Mouse (Mus musculus) liver, embryonic 16.5 days (tissue): ENCODE results near the gene Exoc2. TPM values are rescaled to one million over a fixed set of nuclear protein-coding genes. Genes with fewer than 3 reads are reported as not detected.

Source experiments
- ATAC-seq: fragments of 200-750 bp; cut with Nextera tagmentation; 2 replicates; pipeline ENCODE4 v1.8.0; 2017; ENCODE audit warnings: low read depth, mild to moderate bottlenecking, moderate number of reproducible peaks, moderate library complexity
- H3K27ac ChIP-seq: fragments of 300-500 bp; sonication (generic); 2 replicates; pipeline ENCODE4 v1.5.1; 2014; ENCODE audit warnings: mild to moderate bottlenecking, low read length
- H3K27me3 ChIP-seq: fragments of 300-500 bp; sonication (generic); 2 replicates; pipeline ENCODE4 v1.6.1; 2014; ENCODE audit warnings: low read depth, low read length, mixed read lengths; ENCODE audit not compliant: control insufficient read depth, insufficient read depth
- H3K36me3 ChIP-seq: fragments of 300-500 bp; sonication (generic); 2 replicates; pipeline ENCODE4 v1.6.1; 2014; ENCODE audit warnings: mild to moderate bottlenecking; ENCODE audit not compliant: control insufficient read depth, insufficient read depth
- H3K4me1 ChIP-seq: fragments of 300-500 bp; sonication (generic); 2 replicates; pipeline ENCODE4 v1.6.1; 2014; ENCODE audit warnings: low read depth, low read length, mixed read lengths; ENCODE audit not compliant: control insufficient read depth
- H3K4me2 ChIP-seq: fragments of 300-500 bp; sonication (generic); 2 replicates; pipeline ENCODE4 v1.6.1; 2014; ENCODE audit warnings: low read depth, low read length, mixed read lengths
- H3K4me3 ChIP-seq: fragments of 300-500 bp; sonication (generic); 2 replicates; pipeline ENCODE4 v1.5.1; 2014; ENCODE audit warnings: low read depth, mild to moderate bottlenecking, low read length
- H3K9ac ChIP-seq: fragments of 300-500 bp; sonication (generic); 2 replicates; pipeline ENCODE4 v1.6.1; 2014; ENCODE audit warnings: low read depth, low read length
- H3K9me3 ChIP-seq: fragments of 300-500 bp; sonication (generic); replicated peaks from 2 replicates; pipeline ENCODE4 v1.6.1; 2016; ENCODE audit warnings: low read length; ENCODE audit not compliant: control insufficient read depth
- WGBS: fragments of 180-500 bp; shearing (Covaris S2); extraction: QIAGEN DNeasy Blood & Tissue Kit; methylation state at CpG from one replicate; pipeline ENCODE4 v1.1.7; 2014; ENCODE audit not compliant: insufficient replicate concordance; 5-methylcytosine and 5-hydroxymethylcytosine counted together
- polyA plus RNA-seq: library from polyadenylated mRNA; unstranded; fragments of >200 nt; fragmentation: Nextera tagmentation; extraction: Ambion mirVana; gene quantifications from 2 replicates; pipeline ENCODE4 v1.2.1, GENCODE M21; 2015

Gene Exoc2
- polyA plus RNA-seq, 1 experiment from 2014 or later, result 11.7 TPM

DNA sequence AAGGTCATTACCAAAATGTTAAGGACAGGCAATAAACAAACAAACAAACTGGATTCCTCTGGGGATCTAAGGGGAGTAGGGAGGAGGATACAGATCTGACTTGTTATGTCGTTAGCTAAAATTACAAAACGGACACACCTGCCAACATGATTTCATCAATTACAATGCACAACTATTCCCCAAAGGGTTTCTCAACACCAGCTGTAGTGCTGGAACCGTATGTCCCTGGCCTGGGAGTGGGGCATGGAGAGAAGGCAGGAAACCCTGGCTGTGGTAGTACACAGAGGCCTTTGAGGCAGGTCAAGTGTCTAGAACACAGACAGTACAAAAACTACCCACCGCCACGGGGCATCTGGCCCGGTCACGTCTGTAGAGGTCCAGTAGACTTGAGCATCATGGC, 164.7 kb downstream of the Exoc2 start:
- Histone ChIP-seq H3K4me3 (no peak overlapping the region), H3K9me3 (no peaks in the 10 kb centered on the region), H3K27me3 (no peaks in the 10 kb centered on the region), H3K27ac (no peak overlapping the region), H3K4me2 (no peak overlapping the region), H3K36me3 (no peaks in the 10 kb centered on the region), H3K4me1 (no peaks in the 10 kb centered on the region), H3K9ac (no peak overlapping the region)
- ATAC-seq, result no peak
- WGBS, result 71% methylated on average over 7 of the region's 7 CpGs

DNA sequence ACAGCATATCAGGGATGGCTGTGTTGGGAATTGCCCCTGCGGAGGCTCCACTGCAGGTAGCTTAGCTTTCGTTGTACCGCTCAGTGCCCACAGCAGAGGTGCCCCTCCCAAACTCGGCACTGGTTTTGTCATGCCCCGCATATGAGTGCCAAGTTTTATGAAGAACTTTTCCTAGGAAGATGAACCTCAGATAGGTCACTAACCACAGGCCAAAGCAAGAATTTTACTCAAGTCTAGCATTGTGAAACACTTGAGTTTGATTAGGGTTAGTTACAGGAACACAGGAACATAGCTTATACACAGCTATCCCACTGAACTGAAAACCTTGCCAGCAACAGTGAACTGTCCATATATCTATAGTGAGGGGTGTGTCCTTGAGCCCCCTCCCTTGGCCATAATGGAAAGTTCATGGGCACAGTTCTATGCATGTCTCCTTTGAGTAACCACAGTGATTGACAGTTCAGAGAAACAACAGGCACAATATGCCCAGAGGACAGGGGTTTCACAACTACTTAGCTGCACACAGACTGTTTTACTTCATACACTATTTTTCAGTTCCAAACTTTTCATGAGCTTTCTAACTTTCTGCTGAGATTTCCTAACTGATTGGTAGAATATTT, 171.4 kb downstream of the Exoc2 start:
- WGBS, result 81% methylated on average over 5 of the region's 5 CpGs
- H3K4me2 ChIP-seq, result no peak overlapping the region
- no peak overlapping the region for H3K9ac ChIP-seq
- H3K27me3 ChIP-seq, result no peaks in the 10 kb centered on the region
- H3K4me3 ChIP-seq, result no peak overlapping the region
- no peak overlapping the region for H3K27ac ChIP-seq
- no peaks in the 10 kb centered on the region for H3K36me3 ChIP-seq
- H3K9me3 ChIP-seq, result no peaks in the 10 kb centered on the region
- no peak for ATAC-seq
- no peaks in the 10 kb centered on the region for H3K4me1 ChIP-seq

DNA sequence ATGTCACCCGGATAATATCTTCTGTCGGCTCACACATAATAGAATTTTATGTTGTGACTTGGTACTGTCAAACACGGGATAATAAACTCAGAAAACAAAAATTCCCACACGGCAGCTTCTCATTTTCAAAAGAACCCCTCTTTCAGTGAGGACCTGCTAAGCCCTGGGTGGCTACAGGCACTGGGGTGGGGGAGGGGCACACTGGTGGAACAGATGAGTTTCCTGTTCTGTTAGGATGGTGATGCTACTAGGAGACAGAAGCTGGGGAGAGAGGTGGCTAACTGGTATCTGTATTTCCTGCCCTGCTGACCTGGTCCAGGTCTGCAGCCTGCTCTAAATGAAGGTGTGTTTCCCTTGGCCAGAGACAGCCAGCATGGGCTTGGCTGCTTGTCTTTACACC, 172.0 kb downstream of the Exoc2 start:
- 53% methylated on average over 4 of the region's 4 CpGs for WGBS
- Histone ChIP-seq H3K27me3 (no peaks in the 10 kb centered on the region), H3K27ac (no peak overlapping the region), H3K36me3 (no peaks in the 10 kb centered on the region), H3K9me3 (no peaks in the 10 kb centered on the region), H3K4me2 (no peak overlapping the region), H3K9ac (no peak overlapping the region), H3K4me1 (no peaks in the 10 kb centered on the region), H3K4me3 (no peak overlapping the region)
- ATAC-seq, result no peak

DNA sequence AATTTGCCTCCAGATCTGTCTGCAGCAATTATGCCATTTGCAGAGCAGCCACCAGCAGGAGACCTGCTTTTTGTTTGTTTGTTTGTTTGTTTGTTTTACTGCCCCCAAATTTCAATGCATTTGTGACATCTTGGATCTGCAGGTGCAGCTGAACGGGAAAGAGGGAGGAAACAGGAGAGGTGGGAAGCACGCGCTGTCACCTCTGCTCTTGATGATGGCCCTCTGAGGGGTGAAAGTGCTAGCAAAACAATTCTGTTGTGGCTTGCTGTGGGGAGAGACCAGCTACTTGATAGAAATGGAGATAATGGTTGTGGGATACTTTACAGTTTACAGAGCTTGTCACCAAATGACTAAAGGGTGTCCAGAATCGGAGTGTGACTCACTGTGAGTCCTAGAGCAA, 177.9 kb downstream of the Exoc2 start:
- Histone ChIP-seq H3K4me1 (no peaks in the 10 kb centered on the region), H3K36me3 (no peaks in the 10 kb centered on the region), H3K27me3 (no peaks in the 10 kb centered on the region), H3K4me3 (no peak overlapping the region), H3K9ac (no peak overlapping the region), H3K9me3 (no peaks in the 10 kb centered on the region), H3K27ac (no peak overlapping the region), H3K4me2 (no peak overlapping the region)
- WGBS, result 71% methylated on average over 4 of the region's 4 CpGs
- ATAC-seq, result no peak

DNA sequence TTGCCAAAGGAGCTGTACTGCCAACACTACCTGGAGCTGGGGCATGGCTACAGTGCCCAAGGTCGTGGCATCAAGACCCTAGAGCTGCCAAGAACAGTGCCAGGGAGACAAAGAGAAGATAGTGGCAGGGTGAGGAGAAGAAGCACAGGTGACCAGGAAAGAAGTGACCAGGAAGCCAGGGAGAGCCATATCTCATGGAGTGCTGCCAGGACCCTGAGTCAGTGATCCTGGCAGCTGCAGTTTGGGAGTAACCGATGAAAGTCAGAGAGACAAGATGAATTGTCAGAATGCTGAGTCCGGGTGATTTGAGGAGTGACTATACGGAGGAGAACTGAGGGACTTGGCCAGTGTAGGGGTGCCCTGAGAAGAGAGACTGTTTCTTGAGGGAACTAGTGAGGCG, 180.3 kb downstream of the Exoc2 start:
- 72% methylated on average over 5 of the region's 5 CpGs for WGBS
- Histone ChIP-seq H3K4me1 (no peaks in the 10 kb centered on the region), H3K4me2 (no peak overlapping the region), H3K27me3 (no peaks in the 10 kb centered on the region), H3K27ac (no peak overlapping the region), H3K9me3 (no peaks in the 10 kb centered on the region), H3K9ac (no peak overlapping the region), H3K36me3 (no peaks in the 10 kb centered on the region), H3K4me3 (no peak overlapping the region)
- no peak for ATAC-seq

DNA sequence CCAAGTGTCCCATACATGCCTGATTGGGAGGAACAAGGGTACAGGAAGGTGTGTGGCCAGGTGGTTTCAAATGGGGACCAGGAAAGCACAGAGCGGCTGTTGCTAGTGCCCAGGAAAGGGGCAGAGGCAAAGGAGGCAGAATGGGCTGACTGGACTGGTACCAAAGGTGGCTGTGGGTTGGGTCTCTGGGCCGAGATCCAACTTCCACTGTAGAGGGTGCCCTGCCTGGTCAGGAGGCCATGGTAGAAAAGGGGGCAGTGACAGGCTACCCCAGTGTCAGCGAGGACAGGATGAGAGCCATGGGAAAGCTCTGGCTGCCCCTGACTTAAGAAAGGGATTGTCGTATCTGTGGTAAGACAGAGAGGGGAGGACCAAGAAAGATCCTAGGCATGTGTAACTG, 180.7 kb downstream of the Exoc2 start:
- no peaks in the 10 kb centered on the region for H3K36me3 ChIP-seq
- no peak for ATAC-seq
- 65% methylated on average over 4 of the region's 4 CpGs for WGBS
- H3K9me3 ChIP-seq, result no peaks in the 10 kb centered on the region
- no peak overlapping the region for H3K27ac ChIP-seq
- H3K4me3 ChIP-seq, result no peak overlapping the region
- no peaks in the 10 kb centered on the region for H3K27me3 ChIP-seq
- H3K4me2 ChIP-seq, result no peak overlapping the region
- H3K9ac ChIP-seq, result no peak overlapping the region
- H3K4me1 ChIP-seq, result no peaks in the 10 kb centered on the region

DNA sequence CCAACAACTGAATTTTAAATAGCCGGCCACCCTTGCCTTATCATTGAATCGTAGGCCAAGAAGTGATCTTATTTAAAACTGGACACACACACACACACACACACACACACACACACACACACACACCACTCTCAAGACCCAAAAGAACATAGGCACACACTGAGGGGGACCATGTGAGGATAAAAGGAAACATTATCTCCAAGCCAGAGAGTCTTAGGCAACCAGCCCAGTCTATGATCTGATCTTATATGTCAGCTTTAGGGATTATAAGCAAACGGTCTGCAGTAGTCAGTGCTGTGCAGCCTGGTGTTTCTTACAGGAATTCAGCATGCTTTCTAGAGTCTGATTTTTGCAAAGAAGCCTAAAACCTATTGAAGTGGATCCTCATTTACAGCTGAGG, 181.2 kb downstream of the Exoc2 start:
- Histone ChIP-seq H3K4me1 (no peaks in the 10 kb centered on the region), H3K27ac (no peak overlapping the region)
- no peak for ATAC-seq

DNA sequence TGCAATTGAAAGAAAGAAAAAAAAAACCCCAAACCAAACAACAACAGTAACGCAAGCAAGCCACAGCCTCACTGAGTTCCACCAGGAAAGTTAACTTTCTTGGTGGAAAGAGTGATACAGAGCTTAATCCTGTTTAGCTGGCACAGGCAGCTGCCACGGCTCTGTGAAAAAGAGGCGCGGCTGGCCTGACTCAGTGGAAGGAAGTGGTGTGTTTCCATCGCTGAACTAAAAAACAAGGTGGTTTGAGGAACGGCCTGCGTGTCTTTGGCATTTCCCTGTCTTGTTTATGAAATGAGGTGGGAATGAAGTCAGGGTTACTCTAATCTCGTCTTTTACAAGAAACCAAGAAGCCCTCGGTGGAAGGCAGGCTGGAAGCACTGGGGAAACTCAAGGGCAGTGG, 181.6 kb downstream of the Exoc2 start:
- ATAC-seq, result no peak
- Histone ChIP-seq H3K4me1 (no peaks in the 10 kb centered on the region), H3K9me3 (no peaks in the 10 kb centered on the region), H3K4me2 (no peak overlapping the region), H3K36me3 (no peaks in the 10 kb centered on the region), H3K4me3 (no peak overlapping the region), H3K27me3 (no peaks in the 10 kb centered on the region), H3K27ac (no peak overlapping the region), H3K9ac (no peak overlapping the region)
- 33% methylated on average over 9 of the region's 9 CpGs for WGBS

More for the DNA sequence above, 181.2 kb downstream of the Exoc2 start:
- H3K9me3 ChIP-seq, result no peaks in the 10 kb centered on the region
- no peaks in the 10 kb centered on the region for H3K36me3 ChIP-seq
- H3K27me3 ChIP-seq, result no peaks in the 10 kb centered on the region
- no peak overlapping the region for H3K9ac ChIP-seq
- no peak overlapping the region for H3K4me2 ChIP-seq
- H3K4me3 ChIP-seq, result no peak overlapping the region
- 47% methylated on average over 3 of the region's 3 CpGs for WGBS

DNA sequence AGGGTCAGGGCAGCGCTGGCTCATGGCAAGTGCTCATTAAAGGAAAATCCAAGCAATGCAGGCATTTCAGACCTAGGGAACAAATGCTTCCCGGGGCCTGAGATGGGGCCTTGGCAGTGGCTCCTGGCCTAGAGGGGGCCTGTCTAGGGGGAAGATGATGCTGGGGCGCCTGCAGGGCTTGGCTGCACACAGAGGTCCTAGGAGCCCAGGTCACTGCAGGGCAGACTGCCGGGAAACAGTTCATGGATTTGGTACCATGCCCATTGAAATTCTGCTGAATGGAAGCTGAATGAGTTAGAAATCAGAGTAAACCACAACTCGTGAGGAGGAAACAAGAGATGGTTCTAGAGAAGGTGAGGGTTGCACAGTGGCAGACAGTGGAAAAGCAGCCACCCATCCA, 183.9 kb downstream of the Exoc2 start:
- Histone ChIP-seq H3K27ac (no peak overlapping the region), H3K9me3 (no peaks in the 10 kb centered on the region), H3K4me3 (no peak overlapping the region), H3K27me3 (no peaks in the 10 kb centered on the region), H3K4me2 (no peak overlapping the region), H3K36me3 (no peaks in the 10 kb centered on the region), H3K4me1 (no peaks in the 10 kb centered on the region), H3K9ac (no peak overlapping the region)
- 59% methylated on average over 5 of the region's 5 CpGs for WGBS
- ATAC-seq, result no peak
